Mouse (Mus musculus) hindbrain, embryonic 13.5 days (tissue): ENCODE data around the gene Siglecg. TPM values are rescaled to one million over a fixed set of nuclear protein-coding genes. Genes with fewer than 3 reads are reported as not detected.

Source experiments
- ATAC-seq: fragments of 200-750 bp; cut with Nextera tagmentation; 2 replicates; pipeline ENCODE4 v1.8.0; 2017; ENCODE audit warnings: moderate TSS enrichment; ENCODE audit not compliant: low FRiP score
- H3K27ac ChIP-seq: fragments of 300-500 bp; sonication (generic); 2 replicates; pipeline ENCODE4 v1.5.1; 2015; ENCODE audit warnings: inconsistent platforms, mild to moderate bottlenecking, moderate library complexity
- H3K27me3 ChIP-seq: fragments of 300-500 bp; sonication (generic); 2 replicates; pipeline ENCODE4 v1.6.1; 2015; ENCODE audit warnings: mild to moderate bottlenecking, inconsistent platforms
- H3K36me3 ChIP-seq: fragments of 300-500 bp; sonication (generic); 2 replicates; pipeline ENCODE4 v1.6.1; 2015; ENCODE audit warnings: mild to moderate bottlenecking, inconsistent platforms
- H3K4me1 ChIP-seq: fragments of 300-500 bp; sonication (generic); replicated peaks from 2 replicates; pipeline ENCODE4 v1.6.1; 2015; ENCODE audit warnings: inconsistent platforms
- H3K4me2 ChIP-seq: fragments of 300-500 bp; sonication (generic); 2 replicates; pipeline ENCODE4 v1.6.1; 2015; ENCODE audit warnings: inconsistent platforms, mild to moderate bottlenecking, moderate library complexity
- H3K4me3 ChIP-seq: fragments of 300-500 bp; sonication (generic); 2 replicates; pipeline ENCODE4 v1.5.1; 2015; ENCODE audit warnings: mild to moderate bottlenecking, inconsistent platforms
- H3K9ac ChIP-seq: fragments of 300-500 bp; sonication (generic); 2 replicates; pipeline ENCODE4 v1.6.1; 2015; ENCODE audit warnings: mild to moderate bottlenecking, inconsistent platforms
- H3K9me3 ChIP-seq: fragments of 300-500 bp; sonication (generic); 2 replicates; pipeline ENCODE4 v1.6.1; 2016; ENCODE audit warnings: inconsistent platforms
- WGBS: fragments of 180-500 bp; shearing (Covaris S2); methylation state at CpG from one replicate; pipeline ENCODE4 v1.1.7; 2015; 5-methylcytosine and 5-hydroxymethylcytosine counted together
- polyA plus RNA-seq: library from polyadenylated mRNA; unstranded; fragments of >200 nt; fragmentation: Nextera tagmentation; extraction: Ambion mirVana; gene quantifications from 2 replicates; pipeline ENCODE4 v1.2.1, GENCODE M21; 2015

The Siglecg gene
- polyA plus RNA-seq, 1 experiment from 2014 or later, result not detected

GRCm38 (mm10) chr7:43423991-43424625 is 16.1 kb downstream of the Siglecg start:
- Histone ChIP-seq H3K4me3 (no peak overlapping the region), H3K36me3 (no peaks in the 10 kb centered on the region), H3K4me2 (no peak overlapping the region), H3K27ac (no peak overlapping the region), H3K27me3 (no peaks in the 10 kb centered on the region), H3K4me1 (no peaks in the 10 kb centered on the region), H3K9me3 (no peaks in the 10 kb centered on the region), H3K9ac (no peak overlapping the region)
- WGBS, result 67% methylated on average over 3 of the region's 3 CpGs
- no peak for ATAC-seq

GRCm38 (mm10) chr7:43427406-43427805 is 19.4 kb downstream of the Siglecg start, which contains the start of gene Lim2:
Lim2 (plus strand) TSS chr7:43427670.
- H3K4me1 ChIP-seq, result no peaks in the 10 kb centered on the region
- no peak within 1 kb of the TSS for H3K27ac ChIP-seq
- no peak for ATAC-seq
- H3K36me3 ChIP-seq, result no peaks in the 10 kb centered on the region
- WGBS, result 87% methylated on average over 8 of the region's 8 CpGs
- no peaks in the 10 kb centered on the region for H3K9me3 ChIP-seq
- no peak within 1 kb of the TSS for H3K4me3 ChIP-seq
- no peaks in the 10 kb centered on the region for H3K27me3 ChIP-seq
- no peak within 1 kb of the TSS for H3K9ac ChIP-seq
- H3K4me2 ChIP-seq, result no peak within 1 kb of the TSS

- 60% methylated on average over 4 of the region's 4 CpGs for WGBS
- no peaks in the 10 kb centered on the region for H3K9me3 ChIP-seq
- no peak overlapping the region for H3K27ac ChIP-seq
- H3K4me2 ChIP-seq, result no peak overlapping the region
- no peaks in the 10 kb centered on the region for H3K27me3 ChIP-seq
- no peak overlapping the region for H3K4me3 ChIP-seq
- no peaks in the 10 kb centered on the region for H3K36me3 ChIP-seq
- ATAC-seq, result no peak
- H3K9ac ChIP-seq, result no peak overlapping the region
- H3K4me1 ChIP-seq, result no peaks in the 10 kb centered on the region
These were observed 21.5 kb downstream of the Siglecg start for GRCm38 (mm10) chr7:43429500-43429899.

- WGBS, result 81% methylated on average over 4 of the region's 4 CpGs
- Histone ChIP-seq H3K4me3 (no peak overlapping the region), H3K9ac (no peak overlapping the region), H3K27me3 (no peaks in the 10 kb centered on the region), H3K36me3 (no peaks in the 10 kb centered on the region), H3K4me1 (no peaks in the 10 kb centered on the region), H3K27ac (no peak overlapping the region), H3K4me2 (no peak overlapping the region), H3K9me3 (no peaks in the 10 kb centered on the region)
- no peak for ATAC-seq
These were observed 24.9 kb downstream of the Siglecg start for GRCm38 (mm10) chr7:43432891-43433290.

GRCm38 (mm10) chr7:43434676-43435075 is 26.7 kb downstream of the Siglecg start:
- no peak for ATAC-seq
- Histone ChIP-seq H3K27ac (no peak overlapping the region), H3K4me1 (no peaks in the 10 kb centered on the region), H3K4me3 (no peak overlapping the region), H3K4me2 (no peak overlapping the region), H3K27me3 (no peaks in the 10 kb centered on the region), H3K9me3 (no peaks in the 10 kb centered on the region), H3K36me3 (no peaks in the 10 kb centered on the region), H3K9ac (no peak overlapping the region)
- WGBS, result 89% methylated on average over 5 of the region's 5 CpGs

- Histone ChIP-seq H3K4me2 (no peak within 1 kb of the TSS), H3K36me3 (no peaks in the 10 kb centered on the region), H3K4me3 (no peak within 1 kb of the TSS), H3K27me3 (no peaks in the 10 kb centered on the region), H3K27ac (no peak within 1 kb of the TSS), H3K9me3 (no peaks in the 10 kb centered on the region), H3K9ac (no peak within 1 kb of the TSS), H3K4me1 (no peaks in the 10 kb centered on the region)
- ATAC-seq, result no peak
- 85% methylated on average over 10 of the region's 10 CpGs for WGBS
These were observed 28.6 kb downstream of the Siglecg start, which contains the start of gene Nkg7 for GRCm38 (mm10) chr7:43436341-43437255. Nkg7 (plus strand) TSS chr7:43437073.

GRCm38 (mm10) chr7:43438611-43439010 is 30.6 kb downstream of the Siglecg start:
- no peak overlapping the region for H3K4me2 ChIP-seq
- WGBS, result 88% methylated on average over 4 of the region's 4 CpGs
- H3K9me3 ChIP-seq, result no peaks in the 10 kb centered on the region
- peaks cover 10% of the 10 kb centered on the region for H3K4me1 ChIP-seq
- no peak overlapping the region for H3K9ac ChIP-seq
- no peak overlapping the region for H3K27ac ChIP-seq
- ATAC-seq, result no peak
- no peak overlapping the region for H3K4me3 ChIP-seq
- H3K36me3 ChIP-seq, result no peaks in the 10 kb centered on the region
- no peaks in the 10 kb centered on the region for H3K27me3 ChIP-seq

GRCm38 (mm10) chr7:43440482-43440881 is 32.5 kb downstream of the Siglecg start, which contains the start of gene Cldnd2:
Cldnd2 (plus strand) TSS chr7:43440782.
- H3K4me1 ChIP-seq, result peaks cover 22% of the 10 kb centered on the region
- H3K9me3 ChIP-seq, result no peaks in the 10 kb centered on the region
- H3K4me3 ChIP-seq, result no peak within 1 kb of the TSS
- H3K36me3 ChIP-seq, result no peaks in the 10 kb centered on the region
- no peak within 1 kb of the TSS for H3K9ac ChIP-seq
- H3K27me3 ChIP-seq, result no peaks in the 10 kb centered on the region
- 84% methylated on average over 6 of the region's 6 CpGs for WGBS
- ATAC-seq, result no peak
- no peak within 1 kb of the TSS for H3K4me2 ChIP-seq
- H3K27ac ChIP-seq, result no peak within 1 kb of the TSS

GRCm38 (mm10) chr7:43441071-43441470 is 33.1 kb downstream of the Siglecg start:
- no peak overlapping the region for H3K9ac ChIP-seq
- peaks cover 22% of the 10 kb centered on the region for H3K4me1 ChIP-seq
- no peak overlapping the region for H3K27ac ChIP-seq
- H3K4me2 ChIP-seq, result no peak overlapping the region
- 86% methylated on average over 3 of the region's 3 CpGs for WGBS
- no peak for ATAC-seq
- no peaks in the 10 kb centered on the region for H3K36me3 ChIP-seq
- no peaks in the 10 kb centered on the region for H3K27me3 ChIP-seq
- H3K9me3 ChIP-seq, result no peaks in the 10 kb centered on the region
- no peak overlapping the region for H3K4me3 ChIP-seq

- ATAC-seq, result no peak
- peak overlapping the region; percentile 93 for H3K27ac ChIP-seq
- H3K4me1 ChIP-seq, result peaks cover 22% of the 10 kb centered on the region
- 11% methylated on average over 9 of the region's 9 CpGs for WGBS
- H3K36me3 ChIP-seq, result no peaks in the 10 kb centered on the region
- H3K4me3 ChIP-seq, result peak overlapping the region; percentile 57
- peak overlapping the region; percentile 72 for H3K4me2 ChIP-seq
- no peaks in the 10 kb centered on the region for H3K27me3 ChIP-seq
- H3K9me3 ChIP-seq, result no peaks in the 10 kb centered on the region
- H3K9ac ChIP-seq, result peak overlapping the region; percentile 75
These were observed 34.7 kb downstream of the Siglecg start for GRCm38 (mm10) chr7:43442684-43443083.

- under 1% methylated on average over 36 of the region's 36 CpGs for WGBS
- Histone ChIP-seq H3K27ac (peak overlapping the region; percentile 93), H3K9me3 (no peaks in the 10 kb centered on the region), H3K27me3 (no peaks in the 10 kb centered on the region), H3K4me1 (peaks cover 22% of the 10 kb centered on the region), H3K4me3 (peak overlapping the region; percentile 57), H3K9ac (peak overlapping the region; percentile 75), H3K36me3 (no peaks in the 10 kb centered on the region), H3K4me2 (peak overlapping the region; percentile 72)
- peak; percentile 81 for ATAC-seq
These were observed 35.3 kb downstream of the Siglecg start for GRCm38 (mm10) chr7:43443126-43443916.

GRCm38 (mm10) chr7:43443917-43444293 is 35.9 kb downstream of the Siglecg start, which contains the start of the genes Etfb and Gm45233:
Etfb (plus strand) TSS chr7:43444083.
Gm45233 (plus strand) TSS chr7:43444128.
- WGBS, result under 1% methylated on average over 27 of the region's 27 CpGs
- no peaks in the 10 kb centered on the region for H3K27me3 ChIP-seq
- H3K4me2 ChIP-seq, result peak within 1 kb of the TSS; percentile 72
- H3K36me3 ChIP-seq, result no peaks in the 10 kb centered on the region
- peak within 1 kb of the TSS; percentile 93 for H3K27ac ChIP-seq
- no peaks in the 10 kb centered on the region for H3K9me3 ChIP-seq
- H3K9ac ChIP-seq, result peak within 1 kb of the TSS; percentile 75
- H3K4me3 ChIP-seq, result peak within 1 kb of the TSS; percentile 57
- ATAC-seq, result peak; percentile 96
- H3K4me1 ChIP-seq, result peaks cover 22% of the 10 kb centered on the region
